Mouse (Mus musculus): ENCODE results near the gene Mill2.

DNA sequence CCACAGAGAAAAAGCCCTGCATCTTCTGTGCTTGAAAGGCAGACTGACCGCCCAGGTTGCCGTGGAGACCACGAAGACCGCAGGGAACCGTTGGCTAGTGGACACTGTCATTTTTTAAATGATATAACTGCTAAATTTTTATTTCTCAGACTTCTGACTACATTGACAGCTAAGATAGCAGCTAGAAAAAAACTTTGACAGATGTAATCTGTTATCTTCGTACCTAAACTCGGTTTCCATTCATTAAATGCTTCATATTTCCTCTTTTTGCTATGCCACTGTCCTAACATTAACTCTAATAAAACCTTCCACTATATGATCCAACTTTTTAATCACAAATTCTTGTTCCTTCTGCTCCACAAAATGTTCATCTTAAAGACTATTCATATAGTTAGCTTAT, 10.2 kb upstream of the Mill2 start:
- no peak for TF ChIP-seq ZC3H11A (IDR thresholded peaks at IDR 0.05; ENCODE audit: borderline replicate concordance, low read depth, low read length)
- no peak for TF ChIP-seq HCFC1 (IDR thresholded peaks at IDR 0.05; ENCODE audit: borderline replicate concordance, insufficient read depth, low read length)
- no peak for TF ChIP-seq ZNF384 (IDR thresholded peaks at IDR 0.05; ENCODE audit: low read depth, low read length)
